Comparison of ENCODE assay signal across 9 mouse cellular contexts in genomic region chr6:119709552-119709951, GRCm38 (mm10).
A peak's percentile ranks its signal among the peaks of the same experiment; 100 is the strongest.
DNase-seq lines count a peak whose midpoint lies in the region; ATAC-seq and TF ChIP-seq lines count a peak whose summit lies in the region.
"Had no signal": no experiment of that assay in that cellular context is flagged by ENCODE, and none has a peak within 500 bp of the region (broad histone marks: within the 10 kb centered on the region; RNA-seq: fewer than 3 reads in every experiment).

No protein-coding gene starts in this region.

- no peak overlapping the region for H3K9ac ChIP-seq in kidney, embryonic 15.5 days
- H3K9ac ChIP-seq: limb, embryonic 13.5 days; neural tube, embryonic 12.5 days had no signal

- CTCF ChIA-PET in Patski (lab: Charles Lee): no interaction called here

- H3K4me2 ChIP-seq in kidney, embryonic 15.5 days: no peak overlapping the region
- H3K4me2 ChIP-seq: limb, embryonic 13.5 days; neural tube, embryonic 12.5 days had no signal

- no peak for TF ChIP-seq POLR2A in kidney, adult 2 months (IDR thresholded peaks at IDR 0.05; ENCODE audit: low read depth, low read length)

- H3K4me3 ChIP-seq in kidney, adult 2 months (ENCODE audit: insufficient read depth, low read depth, low read length): no peak overlapping the region
- no peak overlapping the region for H3K4me3 ChIP-seq in kidney, embryonic 15.5 days (replicated peaks)
- H3K4me3 ChIP-seq: limb, embryonic 13.5 days; neural tube, embryonic 12.5 days had no signal

- H3K36me3 ChIP-seq in kidney, adult 2 months (ENCODE audit: control insufficient read depth, insufficient read depth, low read length): no peaks in the 10 kb centered on the region; the same call in 1 of the 2 replicates
- 0 out of 2 replicates have a peak, but pooled peaks cover 5% of the 10 kb centered on the region for H3K36me3 ChIP-seq in kidney, embryonic 15.5 days

- POLR2A ChIA-PET in Patski (lab: Charles Lee): no interaction called here

- H3K27ac ChIP-seq in kidney, adult 2 months (ENCODE audit: insufficient read depth, low read depth, low read length): no peak overlapping the region
- no peak overlapping the region for H3K27ac ChIP-seq in kidney, embryonic 15.5 days
- H3K27ac ChIP-seq: limb, embryonic 13.5 days; neural tube, embryonic 12.5 days had no signal

- in situ Hi-C loops in Patski (cut with MboI; ENCODE audit: low pct_unique_long_range_greater_than_20kb): no loop called here

- DNase-seq in kidney, adult 2 months: peak; percentile 15
- peak; percentile 39 for DNase-seq in A20 (ENCODE audit: low read depth, low spot score)
- DNase-seq in Patski (ENCODE audit: low read depth, low spot score): no peak
- DNase-seq in lung, postnatal 10 days: peak; percentile 21
- DNase-seq in right cerebral cortex, adult 2 months (ENCODE audit: low spot score in 2 of 2): no peak

- no peaks in the 10 kb centered on the region for H3K9me3 ChIP-seq in kidney, embryonic 15.5 days (replicated peaks)
- H3K9me3 ChIP-seq: limb, embryonic 13.5 days; neural tube, embryonic 12.5 days had no signal

- ATAC-seq in kidney, embryonic 15.5 days (replicated peaks; ENCODE audit: low FRiP score): no peak
- no peak for ATAC-seq in Patski
- no peak for ATAC-seq in inflammation-experienced regulatory T-cells, adult 6 months

- no peaks in the 10 kb centered on the region for H3K27me3 ChIP-seq in kidney, adult 2 months (replicated peaks; ENCODE audit: control insufficient read depth, insufficient read depth, low read length)
- no peaks in the 10 kb centered on the region for H3K27me3 ChIP-seq in kidney, embryonic 15.5 days
- no peaks in the 10 kb centered on the region for H3K27me3 ChIP-seq in Patski
- H3K27me3 ChIP-seq: limb, embryonic 13.5 days; neural tube, embryonic 12.5 days had no signal

- peak; percentile 55 for TF ChIP-seq CTCF in kidney, adult 2 months (conservative IDR thresholded peaks at IDR 0.05; ENCODE audit: insufficient read depth, insufficient read length, low read depth, low read length)
- peak; percentile 64 for TF ChIP-seq CTCF in Patski (IDR thresholded peaks at IDR 0.05)

- H3K4me1 ChIP-seq in kidney, adult 2 months (ENCODE audit: control insufficient read depth, insufficient read depth, low read length): no peaks in the 10 kb centered on the region
- H3K4me1 ChIP-seq in kidney, embryonic 15.5 days: no peaks in the 10 kb centered on the region
- H3K4me1 ChIP-seq: limb, embryonic 13.5 days; neural tube, embryonic 12.5 days had no signal

Comparison
In these comparisons a context has a peak if more than half of its experiments do, and no peak if none do; other contexts are left out.
1. DNase-seq: peak in kidney, adult 2 months (single experiment), A20 (single experiment) and lung, postnatal 10 days (single experiment); none in Patski (single experiment) and right cerebral cortex, adult 2 months (0 of 2).